Mouse (Mus musculus): ENCODE data around the gene Ror2. TPM values are rescaled to one million over a fixed set of nuclear protein-coding genes. Genes with fewer than 3 reads are reported as not detected.

The Ror2 gene
- polyA plus RNA-seq, 1 experiment from 2014 or later, result not detected

DNA sequence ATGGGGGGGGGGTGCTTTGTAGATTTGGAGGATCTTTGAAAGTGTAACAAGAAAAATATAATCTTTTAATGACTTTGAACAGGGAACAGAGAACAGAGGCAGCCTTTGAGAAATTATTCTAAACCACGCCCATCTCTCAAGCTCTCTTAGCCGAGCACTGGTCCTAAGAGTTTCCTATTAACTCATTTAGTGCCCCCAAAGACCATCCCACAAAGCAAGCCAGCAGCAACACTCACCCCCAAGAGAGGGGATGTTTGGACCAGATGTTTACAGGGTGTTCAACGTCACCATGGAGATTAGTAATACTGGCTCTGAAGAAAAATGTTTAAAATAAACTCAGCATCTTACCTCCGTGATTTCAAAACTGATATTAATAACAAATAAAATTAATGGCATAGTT lies 27.4 kb downstream of the Ror2 start:
- ATAC-seq (no peak), DNase-seq (ENCODE audit: low read depth, low spot score) (no peak)
- peaks cover 45% of the 10 kb centered on the region for H3K27me3 ChIP-seq
- no peak for TF ChIP-seq CTCF (IDR thresholded peaks at IDR 0.05)
- in situ Hi-C loops (cut with MboI; ENCODE audit: low pct_unique_long_range_greater_than_20kb), result no loop called here
- ChIA-PET POLR2A (no interaction called here), CTCF (no interaction called here)

DNA sequence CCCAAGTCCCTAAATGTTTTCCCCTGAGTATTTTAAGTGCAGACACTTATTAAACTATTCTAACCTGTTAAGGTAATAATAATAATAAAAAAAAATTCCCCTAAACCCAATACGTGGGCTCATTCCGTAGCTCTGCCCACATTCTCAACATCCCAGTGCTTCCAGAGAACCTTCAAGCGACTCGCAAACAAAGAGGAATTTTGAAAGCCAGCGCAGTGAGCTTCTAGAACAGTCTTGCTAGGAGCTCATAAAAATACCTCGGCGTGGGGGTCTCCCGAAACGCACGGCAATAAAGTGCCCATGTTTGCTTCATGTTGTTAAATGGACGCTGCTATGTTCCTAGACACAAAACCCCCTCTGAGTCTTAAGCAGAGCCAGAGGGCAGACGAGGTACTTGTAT lies 32.7 kb downstream of the Ror2 start:
- in situ Hi-C loops (cut with MboI; ENCODE audit: low pct_unique_long_range_greater_than_20kb), result no loop called here
- CTCF ChIA-PET, result no interaction called here
- DNase-seq (ENCODE audit: low read depth, low spot score) (no peak), ATAC-seq (no peak)
- H3K27me3 ChIP-seq, result peaks cover 22% of the 10 kb centered on the region
- POLR2A ChIA-PET, result no interaction called here
- no peak for TF ChIP-seq CTCF (IDR thresholded peaks at IDR 0.05)

DNA sequence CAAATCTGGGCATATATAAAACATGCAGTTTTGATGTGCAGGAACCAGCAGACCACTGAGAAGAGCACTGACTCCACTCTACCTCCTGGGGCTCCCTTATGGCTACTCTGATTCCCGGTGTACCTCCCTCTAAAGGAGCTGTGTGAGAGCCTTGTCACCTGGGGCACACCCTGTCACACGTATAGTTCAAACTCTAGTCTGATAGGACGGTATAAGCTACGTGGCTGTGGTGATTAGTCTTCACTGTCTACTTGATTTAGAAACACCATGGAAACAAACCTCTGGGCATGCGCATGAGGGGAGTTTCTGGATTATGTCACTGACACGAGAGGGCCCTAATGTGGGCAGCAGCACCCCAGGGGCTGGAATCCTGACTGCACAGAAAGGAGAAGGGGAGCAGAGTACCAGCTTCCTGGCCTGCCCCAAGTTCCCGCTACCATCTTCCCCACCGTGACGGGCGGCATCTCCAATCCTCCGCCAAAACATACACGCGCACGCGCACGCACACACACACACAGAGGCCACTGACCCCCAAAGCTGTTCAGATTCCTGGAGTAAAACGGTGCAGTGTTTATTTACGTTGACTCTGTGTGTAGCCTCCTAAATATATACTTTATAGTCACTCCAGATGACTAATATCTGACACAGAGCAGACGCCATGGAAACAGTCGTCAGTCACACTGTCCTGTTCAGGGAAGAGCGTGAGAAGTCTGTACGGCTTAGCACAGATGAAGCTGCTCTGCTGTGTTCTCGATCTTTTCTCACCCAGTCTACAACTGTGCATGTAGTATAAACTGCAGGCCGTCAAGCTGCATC lies 37.1 kb downstream of the Ror2 start:
- CTCF ChIA-PET, result no interaction called here
- DNase-seq (ENCODE audit: low read depth, low spot score), result no peak
- in situ Hi-C loops (cut with MboI; ENCODE audit: low pct_unique_long_range_greater_than_20kb), result no loop called here

DNA sequence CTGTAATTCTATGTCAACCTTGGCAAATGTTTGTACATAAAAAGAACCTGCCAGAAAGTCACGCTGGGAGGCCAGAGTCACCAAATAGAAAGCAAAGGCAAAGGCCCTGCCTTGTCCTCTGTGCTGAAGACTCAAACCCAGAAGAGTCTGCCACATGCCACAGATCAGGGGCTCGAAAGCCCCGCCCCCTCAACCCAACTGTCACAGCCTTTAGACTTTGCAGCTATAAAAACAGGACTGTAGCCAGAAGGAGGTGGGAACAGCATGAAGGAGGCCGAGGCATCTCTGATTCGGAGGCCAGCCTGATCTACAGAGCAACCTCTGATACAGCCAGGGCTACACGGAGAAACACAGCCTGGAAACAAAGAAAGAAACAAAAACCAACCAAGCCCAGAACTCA lies 37.8 kb downstream of the Ror2 start:
- peaks cover 20% of the 10 kb centered on the region for H3K27me3 ChIP-seq
- in situ Hi-C loops (cut with MboI; ENCODE audit: low pct_unique_long_range_greater_than_20kb), result no loop called here
- POLR2A ChIA-PET, result no interaction called here
- DNase-seq (ENCODE audit: low read depth, low spot score) (no peak), ATAC-seq (no peak)
- TF ChIP-seq CTCF (IDR thresholded peaks at IDR 0.05), result no peak
- CTCF ChIA-PET, result no interaction called here

More for the DNA sequence above, 37.1 kb downstream of the Ror2 start:
- POLR2A ChIA-PET, result no interaction called here
- ATAC-seq, result no peak
- TF ChIP-seq CTCF (IDR thresholded peaks at IDR 0.05), result no peak
- peaks cover 17% of the 10 kb centered on the region for H3K27me3 ChIP-seq

DNA sequence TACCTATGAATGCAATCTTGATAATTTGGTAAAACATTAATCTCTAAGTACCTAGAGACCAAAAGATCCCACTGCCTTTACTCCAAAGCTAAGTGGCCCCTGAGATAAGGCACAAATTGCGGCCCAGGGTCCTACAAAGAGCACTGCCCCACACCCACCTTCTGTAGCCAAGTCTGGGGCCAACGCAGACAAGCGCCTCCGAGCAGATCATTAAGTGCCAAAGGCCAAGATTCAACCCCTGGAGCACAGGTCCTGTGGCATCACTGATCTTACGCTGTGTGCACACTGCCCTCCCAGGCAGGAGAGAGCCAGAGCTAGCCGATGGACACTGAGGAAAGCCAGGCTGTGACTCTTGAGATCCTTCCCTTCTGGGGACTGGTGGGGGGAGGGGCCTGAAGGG lies 38.7 kb downstream of the Ror2 start:
- TF ChIP-seq CTCF (IDR thresholded peaks at IDR 0.05), result no peak
- ChIA-PET POLR2A (interaction anchor here (0.5 kb wide), 1 partner anchor 13 kb away, joined by 3 read pairs; no protein-coding TSS in a partner anchor), CTCF (no interaction called here)
- DNase-seq (ENCODE audit: low read depth, low spot score) (no peak), ATAC-seq (no peak)
- H3K27me3 ChIP-seq, result peaks cover 25% of the 10 kb centered on the region
- in situ Hi-C loops (cut with MboI; ENCODE audit: low pct_unique_long_range_greater_than_20kb), result no loop called here

DNA sequence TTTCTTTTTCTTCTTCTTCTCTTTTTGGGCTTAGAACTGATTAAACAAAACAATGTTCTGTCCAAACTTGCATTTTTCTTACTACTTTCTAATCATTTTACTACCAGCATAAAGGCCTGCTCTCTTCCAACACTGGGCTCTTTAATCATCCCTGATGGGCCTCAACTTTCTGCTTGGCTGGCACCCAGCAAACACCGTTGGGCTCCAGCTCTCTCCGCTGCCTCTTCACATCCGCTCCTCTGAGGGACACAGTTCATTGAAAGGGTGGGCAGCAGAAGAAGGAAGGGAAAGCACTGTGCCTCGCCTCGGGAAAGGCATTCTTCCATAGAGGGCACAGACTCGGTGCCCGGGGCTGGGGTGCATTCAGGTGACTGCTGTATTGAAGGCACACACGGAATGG lies 41.8 kb downstream of the Ror2 start:
- in situ Hi-C loops (cut with MboI; ENCODE audit: low pct_unique_long_range_greater_than_20kb), result no loop called here
- DNase-seq (ENCODE audit: low read depth, low spot score) (no peak), ATAC-seq (no peak)
- CTCF ChIA-PET, result no interaction called here
- POLR2A ChIA-PET, result no interaction called here
- H3K27me3 ChIP-seq, result peaks cover 38% of the 10 kb centered on the region
- TF ChIP-seq CTCF (IDR thresholded peaks at IDR 0.05), result no peak

DNA sequence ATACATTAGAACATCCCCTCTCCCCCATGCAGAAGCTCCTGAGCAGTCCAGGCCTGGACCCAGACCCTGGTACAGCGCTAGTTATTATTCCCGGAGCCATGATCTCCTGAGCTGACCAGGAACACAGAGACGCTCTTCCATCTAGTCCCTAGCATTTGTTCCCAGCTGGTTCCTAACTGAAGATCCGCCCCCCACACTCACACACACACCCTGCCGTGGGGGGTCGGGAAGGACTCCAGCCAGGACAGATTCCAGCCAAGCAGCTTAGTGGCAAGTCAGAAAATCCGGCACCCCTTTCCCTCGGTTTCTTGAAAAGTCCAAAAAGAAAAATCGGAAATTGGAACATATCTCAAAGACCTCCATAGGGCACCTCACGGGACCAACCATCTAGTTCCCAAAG lies 48.5 kb downstream of the Ror2 start:
- DNase-seq (ENCODE audit: low read depth, low spot score) (no peak), ATAC-seq (no peak)
- in situ Hi-C loops (cut with MboI; ENCODE audit: low pct_unique_long_range_greater_than_20kb), result no loop called here
- H3K27me3 ChIP-seq, result peaks cover 50% of the 10 kb centered on the region
- CTCF ChIA-PET, result interaction anchor here (0.8 to 2.6 kb wide), 2 partner anchors 15 to 28 kb away, joined by 3 to 5 read pairs; no protein-coding TSS in a partner anchor
- no peak for TF ChIP-seq CTCF (IDR thresholded peaks at IDR 0.05)
- POLR2A ChIA-PET, result no interaction called here

DNA sequence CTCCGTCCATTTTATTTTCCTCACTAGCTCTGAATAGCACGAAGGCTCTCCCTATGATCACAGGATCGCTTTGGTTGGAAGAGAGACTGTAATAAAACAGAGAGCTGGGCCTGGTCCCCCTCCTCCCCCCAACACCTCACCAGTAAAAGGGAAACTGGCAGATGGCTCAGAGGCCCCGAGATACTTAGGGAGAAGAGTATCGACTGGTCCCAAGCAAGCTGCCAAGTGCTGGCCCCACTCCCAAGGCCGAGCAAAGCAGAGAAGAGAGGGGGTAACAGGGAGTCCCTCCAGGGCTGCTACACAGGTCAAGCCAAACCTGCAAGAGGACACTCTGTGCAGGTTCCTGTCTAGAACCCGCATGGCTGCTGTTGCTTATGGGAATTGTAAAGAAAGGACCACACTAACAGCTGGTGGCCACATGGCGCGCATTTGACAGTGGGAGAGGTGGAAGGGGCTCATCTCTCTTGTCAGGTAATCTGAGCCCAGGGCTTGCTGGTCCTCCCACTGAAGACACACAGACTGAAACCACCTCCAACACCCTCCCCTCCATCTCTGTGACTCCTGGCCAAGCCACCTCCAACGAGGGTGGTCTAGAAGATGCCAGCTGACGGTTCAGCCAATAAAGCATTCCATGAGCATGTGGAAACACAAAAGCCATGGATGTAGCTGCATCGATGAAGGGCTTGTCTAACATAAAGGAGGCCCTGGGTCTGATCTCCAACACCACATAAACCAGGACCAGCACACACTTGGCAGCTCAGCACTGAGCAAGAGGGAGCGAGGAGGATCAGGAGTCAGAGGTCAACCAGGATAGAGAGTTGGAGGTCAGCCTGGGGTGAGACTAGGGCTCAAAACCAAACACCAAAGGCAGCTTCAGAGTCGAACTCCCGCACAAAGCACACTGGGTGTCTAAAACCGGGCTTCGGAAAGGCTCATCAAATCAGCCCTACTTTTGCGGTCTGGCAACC lies 49.2 kb downstream of the Ror2 start:
- ChIA-PET CTCF (interaction anchor here (0.8 to 2.6 kb wide), 2 partner anchors 16 to 29 kb away, joined by 3 to 5 read pairs; no protein-coding TSS in a partner anchor), POLR2A (no interaction called here)
- peaks cover 43% of the 10 kb centered on the region for H3K27me3 ChIP-seq
- no peak for ATAC-seq
- no peak for TF ChIP-seq CTCF (IDR thresholded peaks at IDR 0.05)
- in situ Hi-C loops (cut with MboI; ENCODE audit: low pct_unique_long_range_greater_than_20kb), result no loop called here
- DNase-seq (ENCODE audit: low read depth, low spot score), result no peak

DNA sequence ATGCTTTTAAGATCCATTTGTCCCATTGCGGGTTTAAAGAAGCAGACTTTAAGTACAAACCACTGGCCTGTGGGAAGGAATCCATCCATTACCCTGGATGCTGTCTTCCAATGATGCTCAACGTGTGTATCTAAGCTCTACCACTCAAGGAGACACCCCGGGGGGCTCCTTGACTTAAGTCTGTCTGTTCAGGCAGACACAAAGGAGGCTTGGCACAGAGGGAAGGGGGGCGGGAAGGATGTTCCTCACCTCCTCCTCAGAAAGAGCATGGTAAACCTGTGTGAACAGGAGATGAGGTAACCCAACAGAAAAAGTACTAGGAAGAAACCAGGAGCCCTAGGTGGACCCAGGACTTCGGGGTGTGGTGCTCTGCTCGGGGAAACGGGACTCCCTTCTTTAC lies 50.0 kb downstream of the Ror2 start:
- ChIA-PET POLR2A (no interaction called here), CTCF (no interaction called here)
- no peak for TF ChIP-seq CTCF (IDR thresholded peaks at IDR 0.05)
- DNase-seq (ENCODE audit: low read depth, low spot score), result no peak
- peaks cover 37% of the 10 kb centered on the region for H3K27me3 ChIP-seq
- no peak for ATAC-seq
- in situ Hi-C loops (cut with MboI; ENCODE audit: low pct_unique_long_range_greater_than_20kb), result no loop called here

DNA sequence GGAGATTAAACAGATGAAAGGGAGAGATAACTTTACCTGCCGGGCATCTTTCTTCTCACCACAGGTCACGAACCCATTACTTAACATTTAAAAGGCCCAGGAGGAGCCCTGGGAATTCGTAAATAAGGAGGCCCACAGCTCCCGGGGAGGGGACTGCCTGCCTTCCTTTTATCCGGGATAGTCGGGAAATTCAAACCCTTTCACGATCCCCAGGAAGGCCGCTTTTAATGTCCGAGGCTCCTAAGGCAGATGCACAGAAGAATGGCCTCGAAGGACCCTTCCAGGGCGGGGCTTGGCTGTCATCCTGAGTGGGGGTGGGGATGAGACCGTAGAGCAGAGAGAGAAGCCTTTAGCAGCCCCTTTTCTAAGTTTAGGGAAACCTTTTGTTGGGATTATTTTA lies 51.1 kb downstream of the Ror2 start:
- DNase-seq (ENCODE audit: low read depth, low spot score), result no peak
- CTCF ChIA-PET, result no interaction called here
- POLR2A ChIA-PET, result no interaction called here
- ATAC-seq, result no peak
- in situ Hi-C loops (cut with MboI; ENCODE audit: low pct_unique_long_range_greater_than_20kb), result no loop called here
- no peak for TF ChIP-seq CTCF (IDR thresholded peaks at IDR 0.05)
- H3K27me3 ChIP-seq, result peaks cover 39% of the 10 kb centered on the region

All from Patski (cell line).